Mouse (Mus musculus): ENCODE measurements around the gene Gm28230.

Gene Gm28230

DNA sequence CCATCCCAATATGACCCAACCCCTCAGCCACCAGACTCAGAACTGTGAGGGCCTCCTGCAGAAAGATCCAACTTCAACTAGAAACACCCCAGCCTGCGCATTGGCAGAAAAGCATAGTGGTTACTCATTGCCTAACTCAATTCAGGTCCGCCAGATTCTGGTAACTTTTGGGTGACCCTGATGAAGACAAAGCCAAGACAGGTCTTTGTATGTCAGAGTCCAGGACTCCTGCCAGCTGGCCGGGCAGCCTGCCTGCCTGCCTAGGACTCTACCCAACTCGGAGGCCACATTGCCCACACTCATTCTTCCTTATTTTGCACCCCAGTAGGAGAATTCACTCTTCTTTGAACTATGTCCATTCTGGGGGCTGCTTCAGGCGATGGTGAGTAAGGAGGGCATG, at the start of gene Gm28230:
Gene Gm28230, plus strand, starts transcription at position 178 of the 400 bp plus-strand sequence.
- DNase-seq (ENCODE audit: extremely low read depth, low read depth, low spot score), result no peak

GRCm38 (mm10) chr2:74677106-74677505, 49.4 kb upstream of the Gm28230 start:
- no peak for DNase-seq (ENCODE audit: extremely low read depth, low read depth, low spot score)

DNA sequence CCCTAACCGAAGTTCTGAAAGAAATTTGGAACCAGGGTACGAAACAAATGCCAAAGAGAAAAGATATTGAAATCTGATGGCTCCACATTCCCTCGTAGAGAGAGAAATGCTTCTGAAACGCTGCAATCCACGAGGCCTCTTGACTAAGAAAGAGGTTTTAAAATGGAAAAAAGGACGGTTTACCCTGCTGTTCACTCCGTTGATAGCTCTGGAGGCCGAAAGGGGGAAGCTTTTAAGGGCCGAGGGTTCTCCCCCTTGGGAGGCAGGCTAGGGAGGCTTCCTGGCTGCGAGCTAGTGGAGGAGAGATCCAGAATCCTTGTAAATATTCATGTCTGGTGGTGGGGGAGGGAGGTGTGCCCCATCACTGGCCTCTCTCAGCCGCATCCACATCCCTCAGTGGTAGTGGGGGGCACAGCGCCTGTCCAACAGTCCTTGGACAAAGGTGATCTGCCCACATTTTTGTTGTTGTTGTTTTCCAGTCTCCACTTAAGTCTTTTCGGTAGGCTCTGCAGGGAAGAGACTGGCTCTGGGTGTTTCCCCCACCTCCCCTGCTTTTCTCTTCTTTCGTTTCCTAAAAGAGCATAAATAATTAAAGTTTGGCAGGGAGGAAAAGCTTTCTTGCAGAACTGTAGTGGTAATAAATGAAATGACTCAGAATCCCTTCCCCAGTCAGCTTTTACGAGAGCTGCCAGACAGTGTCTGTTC, 47.5 kb upstream of the Gm28230 start, which contains the start of gene Hoxd11:
Gene Hoxd11, plus strand, starts transcription at position 667 of the 705 bp plus-strand sequence.
- DNase-seq (ENCODE audit: extremely low read depth, low read depth, low spot score), result no peak

- DNase-seq (ENCODE audit: extremely low read depth, low read depth, low spot score), result no peak
These were observed 46.9 kb upstream of the Gm28230 start for GRCm38 (mm10) chr2:74679596-74679971.

DNA sequence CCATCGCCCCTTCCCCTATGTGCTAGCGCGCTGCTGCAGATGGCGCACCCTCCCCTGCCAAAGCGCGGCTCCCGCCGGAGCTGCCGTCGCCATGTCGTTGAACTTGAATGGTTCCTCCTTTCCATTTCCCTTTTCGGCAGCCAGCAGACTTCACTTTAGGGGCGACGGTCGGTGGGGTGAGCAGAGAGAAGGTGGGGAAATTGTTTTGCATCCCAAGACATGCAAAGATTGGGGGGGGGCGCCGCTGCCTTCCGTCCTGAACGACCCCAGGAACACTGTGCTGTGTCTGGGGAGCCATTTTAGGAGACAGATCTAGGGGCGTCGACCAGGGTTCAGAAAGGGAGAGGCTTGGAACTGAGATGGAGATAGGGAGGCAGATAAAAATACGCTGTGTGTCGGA, 46.5 kb upstream of the Gm28230 start:
- no peak for DNase-seq (ENCODE audit: extremely low read depth, low read depth, low spot score)

DNA sequence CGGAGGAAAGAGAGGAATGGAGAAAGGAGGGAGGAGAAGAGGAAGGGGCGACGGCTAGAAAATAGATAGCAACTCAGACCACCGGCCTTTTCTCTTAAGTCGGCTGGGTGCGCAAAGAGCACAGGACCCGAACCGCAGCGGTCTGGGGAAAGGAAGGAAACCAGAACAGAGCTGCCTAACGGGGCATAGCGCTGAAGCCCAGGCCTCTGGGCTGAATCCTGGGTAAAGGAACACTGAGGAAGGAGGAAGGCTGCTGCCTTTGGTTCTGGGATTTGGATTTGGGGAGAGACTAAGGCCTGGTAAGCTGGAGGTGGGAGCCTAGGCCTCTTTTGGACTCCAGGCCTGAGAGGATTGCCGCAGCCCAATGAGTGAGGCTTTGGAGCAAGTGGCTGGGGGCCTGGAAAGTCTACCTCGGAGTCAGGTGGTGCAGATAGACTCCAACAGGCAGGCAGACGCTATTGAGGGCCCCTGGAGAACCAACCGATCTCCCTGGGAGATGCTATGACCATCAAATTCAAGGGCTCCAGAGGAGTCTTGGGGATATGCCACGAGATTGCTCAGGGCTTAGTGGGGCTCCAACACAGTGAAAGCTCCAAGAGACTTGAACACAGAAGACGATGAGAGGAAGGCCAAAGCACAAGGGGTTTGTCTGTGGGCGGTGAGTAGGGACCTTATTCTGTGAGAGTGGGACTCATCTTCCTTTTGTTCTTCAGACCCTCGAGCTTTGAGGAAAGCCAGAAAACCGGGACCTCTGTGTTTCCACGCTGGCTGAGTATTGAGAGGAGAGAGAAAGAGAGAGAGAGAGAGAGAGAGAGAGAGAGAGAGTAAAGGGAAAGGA, 45.7 kb upstream of the Gm28230 start:
- DNase-seq (ENCODE audit: extremely low read depth, low read depth, low spot score), result no peak

GRCm38 (mm10) chr2:74681594-74682531, 44.7 kb upstream of the Gm28230 start:
- no peak for DNase-seq (ENCODE audit: extremely low read depth, low read depth, low spot score)

DNA sequence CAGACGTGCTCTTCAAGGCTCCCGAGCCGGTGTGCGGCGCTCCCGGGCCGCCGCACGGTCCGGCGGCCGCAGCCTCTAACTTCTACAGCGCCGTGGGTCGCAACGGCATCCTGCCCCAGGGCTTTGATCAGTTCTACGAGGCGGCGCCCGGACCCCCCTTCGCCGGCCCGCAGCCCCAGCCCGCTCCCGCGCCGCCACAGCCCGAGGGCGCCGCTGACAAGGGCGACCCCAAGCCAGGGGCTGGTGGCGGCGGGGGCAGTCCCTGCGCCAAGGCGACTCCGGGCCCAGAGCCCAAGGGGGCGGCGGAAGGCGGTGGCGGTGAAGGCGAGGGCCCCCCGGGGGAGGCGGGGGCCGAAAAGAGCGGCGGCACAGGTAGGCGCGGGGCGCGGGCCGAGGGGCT, 43.7 kb upstream of the Gm28230 start:
- no peak for DNase-seq (ENCODE audit: extremely low read depth, low read depth, low spot score)

DNA sequence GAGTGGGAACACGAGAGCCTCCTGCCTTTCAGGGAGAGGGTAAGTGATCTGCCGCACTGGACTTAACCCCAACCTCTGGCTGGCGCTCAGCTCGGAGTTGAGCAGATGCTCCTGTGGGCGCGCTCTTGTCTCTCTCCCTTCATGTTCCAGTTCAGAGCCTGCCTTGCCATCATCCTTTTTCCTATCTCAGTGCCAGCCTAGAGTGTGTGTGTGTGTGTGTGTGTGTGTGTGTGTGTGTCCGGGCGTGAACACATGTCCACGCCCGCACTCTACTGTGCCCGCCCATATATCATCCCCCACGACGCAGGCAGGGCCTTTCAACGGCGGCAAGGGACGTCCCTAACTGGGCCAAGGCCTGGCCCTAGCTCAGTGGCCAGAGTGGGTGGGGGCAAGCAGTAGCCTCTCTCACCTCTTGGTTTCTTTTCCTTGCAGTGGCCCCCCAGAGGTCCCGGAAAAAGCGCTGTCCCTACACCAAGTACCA, 43.0 kb upstream of the Gm28230 start:
- DNase-seq (ENCODE audit: extremely low read depth, low read depth, low spot score), result no peak

GRCm38 (mm10) chr2:74684106-74684505, 42.4 kb upstream of the Gm28230 start:
- no peak for DNase-seq (ENCODE audit: extremely low read depth, low read depth, low spot score)

DNA sequence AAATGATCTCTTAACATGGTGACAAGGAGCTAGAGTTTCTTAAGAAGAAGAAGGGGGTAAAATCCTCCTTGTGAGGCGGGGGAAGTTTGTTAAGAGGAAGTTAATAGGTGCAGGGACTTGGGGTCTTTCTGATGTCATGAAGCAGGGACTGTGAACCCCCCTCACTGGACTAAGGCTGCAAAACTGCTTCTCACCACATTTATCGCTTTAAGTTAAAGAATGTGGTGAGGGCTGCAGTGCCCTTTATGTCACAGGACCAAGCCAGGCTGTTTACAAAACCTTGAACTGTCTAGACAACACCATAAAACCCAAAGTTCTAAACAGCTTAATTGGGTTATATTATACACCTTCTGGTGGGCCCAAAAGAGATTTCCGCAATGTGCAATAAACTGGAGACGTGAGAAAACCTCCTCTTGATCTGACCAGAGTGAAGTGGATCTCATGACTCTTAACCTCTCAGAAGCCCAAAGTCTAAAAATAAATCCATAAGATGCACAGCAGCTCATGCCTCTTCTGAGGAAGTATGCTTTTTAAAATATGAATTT, 41.4 kb upstream of the Gm28230 start:
- no peak for DNase-seq (ENCODE audit: extremely low read depth, low read depth, low spot score)

GRCm38 (mm10) chr2:74686301-74686987, 40.1 kb upstream of the Gm28230 start:
- DNase-seq (ENCODE audit: extremely low read depth, low read depth, low spot score), result no peak

- DNase-seq (ENCODE audit: extremely low read depth, low read depth, low spot score), result no peak
These were observed 39.4 kb upstream of the Gm28230 start for GRCm38 (mm10) chr2:74686988-74687697.

- DNase-seq (ENCODE audit: extremely low read depth, low read depth, low spot score), result no peak
These were observed 38.6 kb upstream of the Gm28230 start for GRCm38 (mm10) chr2:74687698-74688555.

DNA sequence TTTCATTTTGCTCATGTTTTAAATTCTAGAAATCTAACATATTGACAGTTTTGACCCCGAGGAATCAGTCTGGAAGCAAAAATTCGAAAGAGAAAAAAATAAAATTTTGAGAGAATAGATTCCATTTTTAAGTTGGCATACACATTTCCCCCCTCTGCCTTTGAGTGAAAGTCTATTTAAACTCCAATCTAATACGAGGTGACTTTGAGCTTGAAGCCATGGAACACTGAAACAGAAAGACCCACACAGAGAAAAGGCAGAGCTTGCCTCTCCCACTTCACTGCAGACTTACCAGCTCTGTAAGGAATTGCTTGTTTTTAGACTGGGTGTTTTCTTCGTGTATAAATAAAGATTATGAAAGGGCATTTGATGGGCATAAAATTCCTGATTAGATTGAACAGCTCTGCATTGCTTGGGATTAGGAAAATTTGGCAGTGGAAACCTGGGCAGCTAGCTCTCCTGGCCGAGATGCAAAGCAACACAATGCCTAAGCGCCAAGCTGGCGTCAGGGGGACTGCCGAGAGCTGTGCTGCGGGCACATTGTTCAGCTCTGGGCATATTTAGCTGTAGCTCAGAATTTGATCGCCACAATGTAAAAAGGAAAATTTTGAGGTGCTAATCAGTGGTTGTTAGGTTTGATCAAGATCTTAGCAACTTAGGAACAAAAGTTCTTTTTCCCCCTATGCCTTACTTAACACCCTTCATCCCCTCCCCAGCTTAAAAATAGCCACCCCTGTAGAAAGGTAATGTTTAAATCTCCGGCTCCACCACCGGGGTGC, 37.5 kb upstream of the Gm28230 start:
- DNase-seq (ENCODE audit: extremely low read depth, low read depth, low spot score), result no peak

GRCm38 (mm10) chr2:74689574-74690337, 36.8 kb upstream of the Gm28230 start:
- no peak for DNase-seq (ENCODE audit: extremely low read depth, low read depth, low spot score)

GRCm38 (mm10) chr2:74690338-74690716, 36.2 kb upstream of the Gm28230 start:
- DNase-seq (ENCODE audit: extremely low read depth, low read depth, low spot score), result no peak
